Mouse (Mus musculus) telencephalon, adult 2 months (tissue): ENCODE measurements around the gene Blvrb.

Source experiments
- DNase-seq: peaks from one replicate; pipeline ENCODE4 v3.0.0-alpha.2; 2011; ENCODE audit warnings: low read depth, low spot score

Blvrb gene

DNA sequence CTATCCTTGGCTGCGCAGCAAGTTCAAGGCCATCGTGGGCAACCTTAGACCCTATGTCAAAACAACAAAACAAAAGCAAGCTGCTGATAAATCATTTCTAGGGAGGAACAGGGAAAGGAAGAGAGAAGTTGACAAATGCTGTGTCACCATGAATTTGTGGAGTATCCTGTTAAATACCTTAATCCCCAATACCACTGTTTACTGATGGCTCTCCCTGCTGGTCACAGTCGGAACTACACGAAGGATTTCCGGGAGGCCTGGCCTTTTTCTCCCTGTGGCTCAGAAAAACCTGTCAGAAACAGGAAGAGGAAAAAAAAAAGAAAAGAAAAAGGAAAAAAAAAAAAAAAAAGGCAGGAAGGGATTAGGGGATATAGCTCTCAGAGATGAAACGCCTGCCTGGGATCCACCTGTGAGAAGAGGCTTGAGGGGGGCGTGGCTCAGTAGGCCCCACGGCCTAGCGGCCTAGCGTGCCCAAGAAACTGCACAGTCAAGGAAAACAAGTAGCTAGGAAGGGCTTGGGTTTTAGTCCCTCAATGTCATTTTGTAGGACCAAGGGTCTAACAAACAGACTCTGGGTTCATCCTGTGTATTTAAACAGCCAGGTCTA is 1.6 kb downstream of the Blvrb start:
- DNase-seq: no peak

DNA sequence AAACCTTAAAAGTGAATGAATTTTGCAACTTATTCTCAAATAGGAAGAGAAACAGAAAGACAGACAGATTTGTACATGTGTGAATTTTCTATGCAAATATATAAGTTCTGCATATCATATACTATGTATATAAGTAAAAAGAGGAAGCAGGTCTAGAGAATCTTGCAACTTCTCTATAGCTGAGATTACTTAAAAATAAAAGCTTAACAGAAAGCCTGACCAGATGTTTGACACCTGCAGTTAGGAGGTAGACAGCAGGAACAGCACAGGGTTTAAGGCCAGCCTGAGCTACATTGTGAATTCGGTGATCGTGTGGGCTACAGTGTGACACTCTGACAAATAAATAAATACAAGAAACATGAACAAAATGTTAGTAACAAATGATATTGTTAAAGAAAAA is 3.6 kb downstream of the Blvrb start:
- DNase-seq: no peak

DNA sequence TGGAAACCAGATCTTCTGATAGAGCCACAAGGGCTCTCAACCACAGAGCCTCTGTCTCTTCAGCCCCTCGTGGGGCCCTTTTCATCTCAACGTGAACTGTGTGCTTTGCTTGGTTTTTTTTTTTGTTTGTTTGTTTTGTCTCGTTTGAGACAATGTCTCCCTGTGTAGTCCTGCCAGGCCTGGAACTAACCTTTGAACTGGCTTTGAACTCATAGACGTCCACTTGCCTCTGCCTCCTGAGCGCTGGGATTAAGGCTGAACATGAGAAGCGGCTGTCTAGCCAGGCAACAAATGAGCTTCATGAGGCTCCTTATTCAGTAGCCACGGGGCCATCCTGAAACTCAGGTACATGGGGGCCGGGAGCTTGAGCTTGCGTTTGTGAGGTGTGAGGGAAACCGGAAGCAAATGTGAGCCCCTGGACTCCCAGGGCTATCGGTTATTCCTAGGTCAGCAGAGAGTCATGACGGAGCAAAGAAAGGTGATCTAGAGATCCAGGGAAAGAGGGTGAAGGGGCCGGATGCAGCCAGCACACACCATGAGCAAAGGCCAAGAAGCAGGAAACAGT is 4.5 kb downstream of the Blvrb start:
- DNase-seq: no peak

DNA sequence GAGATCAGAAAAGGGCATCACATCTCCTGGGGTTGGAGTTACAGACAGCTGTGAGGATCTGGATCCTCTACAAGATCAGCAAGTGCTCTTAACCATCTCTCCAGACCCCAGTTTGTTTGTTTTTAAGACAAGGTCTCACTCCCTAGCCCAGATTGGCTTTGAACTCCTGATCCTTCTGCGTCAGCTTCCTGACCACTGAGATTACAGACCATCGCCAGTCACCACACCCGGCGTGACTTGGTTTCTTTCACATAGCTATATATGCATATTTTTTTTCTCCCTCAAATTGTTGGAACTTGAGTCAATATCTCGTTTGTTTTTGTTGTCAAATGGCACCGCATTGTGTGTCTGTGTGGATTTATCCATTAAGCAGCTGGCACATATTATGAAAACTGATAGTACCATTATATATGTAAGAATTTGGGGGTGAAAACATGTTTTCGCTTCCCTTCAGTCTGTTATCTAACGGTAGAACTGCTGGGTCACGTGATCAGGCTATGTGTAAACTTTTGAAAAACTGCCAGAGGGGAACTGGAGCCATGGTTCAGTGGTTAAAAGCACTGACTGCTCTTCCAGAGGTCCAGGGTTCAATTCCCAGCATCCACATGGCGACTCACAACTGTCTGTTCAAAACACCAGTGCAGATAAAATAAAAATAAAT is 6.8 kb downstream of the Blvrb start:
- no peak for DNase-seq

DNA sequence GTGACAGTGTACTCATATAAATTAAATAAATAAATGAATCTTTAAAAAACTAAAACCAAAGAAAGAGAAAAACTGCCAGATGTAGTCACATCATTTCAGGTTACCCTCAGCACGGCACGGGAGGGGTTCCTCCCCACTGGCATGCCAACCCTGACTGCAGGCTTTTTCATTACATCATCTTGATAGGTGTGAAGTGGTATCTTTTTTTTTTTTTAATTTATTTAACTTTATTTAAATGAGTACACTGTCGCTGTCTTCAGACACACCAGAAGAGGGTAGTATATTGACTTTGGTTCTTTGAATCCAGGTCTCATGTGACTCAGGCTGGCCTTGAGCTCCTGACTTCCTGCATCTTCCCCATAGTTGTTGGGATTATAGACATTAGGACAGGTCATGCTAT is 7.5 kb downstream of the Blvrb start:
- no peak for DNase-seq

DNA sequence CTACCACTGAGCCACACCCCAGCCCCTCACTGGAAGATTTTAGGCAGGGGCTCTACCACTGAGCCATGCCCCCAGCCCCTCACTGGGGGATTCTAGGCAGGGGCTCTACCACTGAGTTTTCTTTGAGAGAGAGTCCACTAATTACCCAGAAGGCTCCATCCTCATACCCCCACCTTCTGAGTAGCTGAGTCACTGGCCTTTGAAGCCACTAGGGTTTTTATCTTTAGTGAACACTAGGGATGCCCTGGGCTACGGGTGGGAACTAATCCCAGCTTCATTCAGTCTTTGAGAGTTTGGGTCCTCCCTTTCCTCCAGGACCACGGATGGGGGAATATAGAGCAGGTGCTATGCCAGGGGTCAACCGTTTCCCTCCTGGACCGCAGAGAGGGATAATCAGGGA is 10.8 kb downstream of the Blvrb start:
- DNase-seq: no peak

DNA sequence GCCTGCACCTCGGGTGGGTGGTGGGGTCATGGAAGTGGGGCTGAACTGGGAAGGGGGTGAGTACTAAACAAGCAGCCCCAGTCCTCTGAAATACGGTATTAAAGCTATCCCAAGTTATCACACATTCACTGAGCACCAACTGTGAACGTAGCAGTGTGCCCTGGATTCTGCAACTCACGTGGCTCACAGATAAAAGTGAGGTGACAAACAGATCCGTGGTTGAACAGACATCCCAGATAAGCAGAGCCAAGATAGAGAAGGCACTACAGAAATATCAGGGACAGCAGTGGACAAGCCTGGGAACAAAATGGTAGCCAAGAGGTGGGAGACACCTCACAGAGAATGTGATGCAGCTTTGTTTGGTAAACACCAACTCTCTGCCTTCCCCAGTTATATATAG is 11.9 kb downstream of the Blvrb start:
- no peak for DNase-seq

DNA sequence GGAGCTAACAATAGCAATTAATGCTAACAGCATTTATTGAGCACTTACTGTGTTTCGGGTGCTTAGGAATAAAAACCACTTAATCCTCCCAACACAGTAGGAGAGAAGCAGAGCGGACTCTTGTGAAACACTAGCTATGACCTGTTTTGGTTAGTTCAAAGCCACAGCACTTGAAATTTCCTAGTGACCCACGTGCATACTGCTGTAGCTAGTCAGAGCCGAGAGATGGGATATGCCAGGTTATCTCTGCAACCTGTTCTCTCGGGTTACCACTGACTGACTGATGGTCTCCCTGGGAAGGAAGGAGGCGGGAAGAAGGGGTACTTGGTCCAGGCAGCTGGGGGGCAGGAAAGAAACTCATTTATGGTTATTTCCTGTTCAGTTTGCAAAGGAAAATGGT is 12.7 kb downstream of the Blvrb start:
- no peak for DNase-seq

DNA sequence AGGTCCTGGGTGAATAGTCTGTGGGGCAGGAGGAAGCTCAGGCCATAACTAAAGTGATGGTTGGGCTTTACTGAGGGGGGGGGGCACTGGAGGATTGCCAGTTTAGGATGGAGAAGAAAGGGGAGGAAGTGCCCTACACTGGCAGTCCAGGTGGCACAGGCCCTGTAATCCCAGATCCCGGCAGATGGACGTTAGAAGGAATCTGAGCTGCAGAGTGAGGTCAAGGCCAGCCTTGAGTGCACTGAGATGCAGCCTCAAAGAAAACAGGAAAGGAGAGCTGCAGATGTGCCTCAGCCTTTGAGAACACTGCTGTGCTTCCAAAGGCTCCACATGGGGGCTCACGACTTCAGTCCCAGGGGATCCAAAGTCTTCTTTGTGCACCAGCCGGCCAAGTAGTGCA is 19.9 kb downstream of the Blvrb start:
- no peak for DNase-seq

DNA sequence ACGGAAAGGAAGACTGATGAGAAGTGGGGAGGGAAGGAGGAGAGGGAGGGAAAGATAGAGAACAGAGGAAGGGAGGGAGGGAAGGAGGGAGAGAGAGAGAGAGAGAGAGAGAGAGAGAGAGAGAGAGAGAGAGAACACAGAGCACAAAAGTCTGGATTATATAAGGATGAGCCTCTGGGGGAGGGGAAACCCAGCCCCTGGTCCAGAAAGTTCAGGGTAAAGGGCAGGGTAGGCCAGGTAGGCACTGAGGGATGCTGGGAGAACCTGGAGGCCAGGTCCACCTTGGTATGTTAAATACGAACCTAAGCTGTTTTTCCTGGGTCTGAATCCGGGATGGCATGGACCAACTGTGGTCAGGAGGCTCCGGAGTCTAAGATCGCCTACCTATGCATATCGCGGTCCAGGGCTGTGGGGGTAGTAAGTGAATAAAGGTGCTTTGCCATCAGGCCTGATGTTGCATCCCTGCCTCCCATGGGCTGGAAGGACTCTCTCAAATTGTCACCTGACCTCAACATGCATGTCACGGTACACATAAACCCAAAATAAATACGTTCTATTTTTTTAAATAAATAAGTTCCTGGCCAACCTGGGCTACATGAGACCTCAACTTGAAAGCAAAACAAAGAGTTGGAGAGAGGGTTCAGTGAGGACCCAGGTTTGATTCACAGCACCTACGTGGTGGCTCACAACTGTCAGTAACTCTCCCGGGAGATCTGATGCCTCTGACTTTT is 23.8 kb downstream of the Blvrb start:
- DNase-seq: no peak

DNA sequence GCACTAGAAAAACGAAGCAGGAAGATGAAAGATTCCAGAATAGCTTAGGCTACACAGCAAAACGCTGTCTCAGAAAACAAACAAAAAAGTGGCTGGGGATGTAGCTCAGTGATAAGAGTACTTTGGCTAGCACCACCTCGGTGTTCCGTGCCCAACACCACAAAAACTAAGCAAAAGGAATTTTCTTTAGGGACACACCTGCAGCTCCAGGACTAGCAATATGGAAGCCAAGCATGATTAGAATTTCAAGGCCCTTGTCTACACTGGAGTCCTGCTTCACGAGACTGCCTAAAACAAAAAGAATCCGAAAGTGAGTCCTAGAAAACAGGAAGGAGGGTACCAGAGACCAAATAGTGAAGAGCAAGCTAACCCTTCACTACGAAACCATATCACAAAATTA is 24.8 kb downstream of the Blvrb start:
- no peak for DNase-seq

DNA sequence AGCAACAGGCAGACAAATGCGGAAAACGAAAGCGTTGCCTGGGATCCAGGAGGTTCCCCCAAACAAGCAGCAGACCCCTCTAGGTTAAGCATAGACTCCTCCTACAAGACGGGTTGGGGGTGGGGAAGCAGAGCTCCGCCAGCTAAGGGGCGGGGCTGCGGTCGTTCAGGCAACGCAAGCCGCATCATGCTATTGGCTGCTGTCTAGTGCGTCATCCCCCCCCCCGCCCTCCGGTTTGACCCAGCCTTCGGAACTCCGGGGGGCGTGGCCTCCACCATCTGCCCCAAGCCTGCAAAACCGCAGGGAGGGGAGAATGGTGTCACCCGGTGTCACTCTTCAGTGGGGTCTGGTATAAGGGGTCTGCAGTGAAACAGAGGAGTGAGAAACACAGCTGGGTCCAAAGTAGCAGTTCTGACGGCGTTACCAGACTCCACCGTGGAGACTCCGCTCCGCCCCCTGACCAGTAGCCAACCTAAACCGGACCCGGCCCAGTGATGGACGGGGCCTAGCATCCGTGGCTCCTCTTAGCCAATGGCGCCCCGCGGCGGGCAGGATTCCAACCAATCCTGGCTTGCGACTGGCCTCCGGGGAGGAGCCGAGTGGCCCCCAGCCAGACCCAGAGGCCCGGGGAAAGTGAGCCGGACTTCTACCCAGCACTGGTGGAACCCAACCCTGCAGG is 25.5 kb downstream of the Blvrb start, which contains the start of gene Sertad3:
Sertad3 (plus strand) TSS at position 613 of the 679 bp plus-strand sequence.
- DNase-seq: peak; percentile 95

DNA sequence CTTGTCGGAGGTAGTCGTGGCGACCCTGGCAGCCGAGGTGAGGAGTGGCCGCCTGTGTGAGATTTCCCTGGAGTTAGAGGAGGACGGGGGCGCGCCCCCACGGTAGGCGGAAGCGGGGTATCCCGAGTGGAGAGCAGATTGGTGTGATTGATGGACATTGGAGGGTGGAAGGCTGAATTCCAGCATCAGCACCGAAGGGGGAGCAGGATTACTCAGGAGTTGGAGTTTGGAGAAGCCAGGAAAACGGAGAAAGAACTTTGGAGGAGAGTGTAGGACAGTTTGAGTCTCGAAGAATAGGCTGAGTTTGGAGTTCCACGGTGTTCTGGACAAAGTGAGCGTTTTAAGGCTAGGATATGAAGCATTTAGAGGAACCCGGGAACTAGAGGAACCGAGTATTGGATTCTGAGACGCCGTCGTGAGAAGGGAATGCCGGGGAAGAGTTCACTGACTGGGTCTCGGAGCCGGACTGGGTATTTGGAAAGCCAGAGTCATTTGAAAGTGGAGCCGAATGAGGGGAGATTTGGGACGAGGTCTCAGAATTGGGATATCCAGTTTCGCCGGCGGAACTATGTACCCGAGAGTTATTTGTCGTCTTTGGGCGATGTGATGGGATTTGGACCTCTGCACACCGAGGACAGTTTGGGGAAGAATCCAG is 26.2 kb downstream of the Blvrb start:
- DNase-seq: no peak

DNA sequence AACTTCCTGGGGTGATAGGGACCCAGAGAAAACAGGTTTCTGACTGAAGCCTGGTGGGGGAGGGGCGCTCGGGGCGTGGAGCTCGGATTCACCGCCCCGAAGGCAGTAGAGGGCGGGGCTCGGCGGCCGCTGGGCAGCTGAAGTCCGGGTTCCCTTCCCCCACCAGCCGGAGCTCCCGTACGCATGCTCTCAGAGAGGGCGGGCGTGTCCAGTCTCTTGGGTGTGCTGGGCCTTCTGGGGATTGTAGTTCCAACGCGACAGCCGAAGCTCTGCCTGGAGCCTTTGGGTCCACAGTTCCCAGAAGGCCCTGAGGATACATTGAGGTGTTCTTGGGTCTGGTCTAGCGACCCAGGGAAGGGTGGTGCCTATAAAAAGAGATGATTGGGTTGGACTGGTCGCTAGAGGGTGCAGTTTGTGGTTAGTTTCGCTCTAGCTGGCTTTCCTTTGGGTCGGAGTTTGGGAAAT is 26.7 kb downstream of the Blvrb start:
- peak; percentile 98 for DNase-seq

DNA sequence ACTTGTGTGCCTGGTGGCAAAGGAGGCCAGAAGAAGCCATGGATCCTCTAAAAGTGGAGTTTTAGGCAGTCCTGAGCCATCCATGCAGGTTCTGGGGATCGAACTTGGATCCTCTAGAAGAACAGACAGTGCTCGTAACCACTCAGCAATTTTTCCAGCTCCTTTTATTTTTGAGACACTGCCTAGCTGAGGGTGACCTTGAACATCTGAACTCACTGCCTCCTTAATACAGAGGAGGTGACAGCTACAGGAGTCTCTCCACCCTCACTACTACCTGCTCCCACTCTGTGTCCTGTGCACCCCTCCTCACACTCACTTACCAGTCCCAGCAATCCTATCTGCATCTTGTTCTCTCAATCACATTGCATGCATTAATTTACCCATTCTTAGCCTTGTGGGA is 27.8 kb downstream of the Blvrb start:
- no peak for DNase-seq

DNA sequence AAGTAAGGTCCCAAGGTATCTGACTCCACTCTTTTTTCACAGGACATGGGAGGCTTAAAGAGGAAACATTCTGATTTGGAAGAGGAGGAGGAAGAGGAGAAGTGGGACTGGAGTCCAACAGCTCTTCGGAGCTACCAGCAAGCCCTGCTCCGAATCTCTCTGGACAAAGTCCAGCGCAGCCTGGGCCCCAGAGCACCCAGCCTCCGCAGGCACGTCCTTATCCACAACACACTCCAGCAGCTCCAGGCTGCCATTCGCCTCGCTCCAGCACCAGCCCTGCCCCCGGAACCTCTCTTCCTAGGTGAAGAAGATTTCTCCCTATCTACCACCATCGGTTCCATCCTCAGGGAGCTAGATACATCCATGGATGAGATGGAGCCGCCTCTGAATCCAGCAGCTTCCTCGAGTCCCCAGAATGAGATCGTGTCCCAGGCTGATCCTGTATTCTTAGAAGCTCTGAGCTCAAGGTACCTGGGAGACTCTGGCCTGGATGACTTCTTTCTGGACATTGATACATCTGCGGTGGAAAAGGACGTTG is 28.4 kb downstream of the Blvrb start:
- no peak for DNase-seq

DNA sequence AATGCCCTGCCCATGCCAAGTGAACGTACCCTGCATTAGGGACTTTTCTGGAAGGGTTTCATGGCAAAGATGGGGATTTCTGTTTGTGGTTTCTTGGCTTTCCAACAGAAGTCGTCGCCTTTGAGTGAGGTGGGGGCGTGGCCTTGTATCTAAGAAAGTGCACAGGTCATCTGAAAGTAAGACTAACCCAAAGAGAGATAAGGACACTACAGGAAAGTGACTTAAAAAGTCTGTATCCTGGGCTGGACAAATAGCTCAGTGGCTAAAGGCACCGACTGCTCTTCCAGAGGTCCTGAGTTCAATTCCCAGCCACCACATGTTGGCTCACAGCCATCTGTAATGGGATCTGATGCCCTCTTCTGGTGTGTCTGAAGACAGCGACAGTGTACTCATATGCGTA is 30.8 kb downstream of the Blvrb start:
- no peak for DNase-seq

DNA sequence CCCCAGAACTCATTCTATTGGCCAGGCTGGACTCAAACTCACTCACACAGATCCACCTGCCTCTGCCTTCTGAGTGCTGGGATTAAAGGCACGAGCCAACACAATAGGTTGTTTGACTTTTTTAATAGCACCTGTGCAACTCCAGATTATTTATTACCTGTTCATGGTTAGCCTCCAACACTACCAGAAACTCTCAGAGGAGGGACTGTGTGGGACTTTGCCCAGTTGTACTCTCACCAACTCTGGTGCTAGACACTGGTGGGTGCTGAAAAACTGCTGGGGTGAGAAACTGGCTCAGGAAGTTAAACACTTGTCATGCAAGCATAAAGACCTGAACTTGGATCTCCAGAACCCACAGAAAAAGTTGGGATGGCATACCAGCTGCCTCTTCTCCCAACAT is 32.0 kb downstream of the Blvrb start:
- no peak for DNase-seq

DNA sequence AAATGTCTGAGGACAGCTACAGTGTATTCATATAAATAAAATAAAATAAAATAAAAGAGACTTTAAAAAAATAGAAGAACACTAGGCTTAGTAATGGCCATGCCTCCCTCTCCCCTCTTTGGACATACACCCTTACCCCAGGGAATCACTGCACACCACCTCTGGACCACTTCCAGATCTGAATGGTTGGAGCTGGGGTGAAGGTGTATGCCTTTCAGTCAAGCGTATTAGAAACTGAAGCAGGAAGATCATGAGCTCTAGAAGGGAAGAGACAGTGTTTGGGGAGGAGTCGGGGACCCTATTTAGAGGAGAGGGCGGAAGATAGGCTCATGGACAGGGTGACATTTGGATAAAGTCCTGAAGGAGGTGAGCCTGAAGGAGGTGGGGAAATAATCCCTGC is 32.7 kb downstream of the Blvrb start:
- no peak for DNase-seq

DNA sequence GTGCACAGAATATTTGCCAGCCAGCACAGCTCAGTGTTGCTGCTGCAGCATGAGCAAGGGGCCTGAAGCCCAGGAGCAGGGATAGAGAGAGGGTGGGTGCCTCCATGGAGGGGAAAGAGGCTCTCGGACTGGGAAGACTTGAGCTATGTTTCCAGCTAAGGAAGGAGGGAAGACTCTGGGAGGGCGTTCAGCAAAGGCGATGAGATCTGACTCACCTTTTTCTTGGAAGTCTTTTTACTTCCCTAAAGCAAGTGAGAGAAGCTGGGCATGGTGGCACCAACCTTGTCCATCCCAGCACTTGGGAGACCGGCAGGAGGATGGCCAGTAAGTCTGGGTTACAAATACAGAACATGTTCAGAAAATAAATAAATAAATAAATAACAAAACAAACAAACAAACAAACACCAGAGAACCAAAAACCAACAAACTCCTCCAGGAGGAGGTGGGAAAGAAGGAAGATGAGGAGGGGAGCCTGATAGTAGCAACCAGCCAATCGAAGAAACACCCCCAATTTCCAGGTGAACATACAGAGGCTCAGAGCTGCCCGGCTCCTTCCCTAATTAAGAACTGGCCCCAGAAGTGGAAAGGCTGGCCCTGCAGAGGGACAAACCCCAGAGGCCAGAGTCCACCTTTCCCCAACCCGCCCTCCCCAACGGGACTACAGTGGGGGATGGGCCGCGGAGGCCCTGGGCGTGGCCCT is 33.3 kb downstream of the Blvrb start:
- DNase-seq: no peak

DNA sequence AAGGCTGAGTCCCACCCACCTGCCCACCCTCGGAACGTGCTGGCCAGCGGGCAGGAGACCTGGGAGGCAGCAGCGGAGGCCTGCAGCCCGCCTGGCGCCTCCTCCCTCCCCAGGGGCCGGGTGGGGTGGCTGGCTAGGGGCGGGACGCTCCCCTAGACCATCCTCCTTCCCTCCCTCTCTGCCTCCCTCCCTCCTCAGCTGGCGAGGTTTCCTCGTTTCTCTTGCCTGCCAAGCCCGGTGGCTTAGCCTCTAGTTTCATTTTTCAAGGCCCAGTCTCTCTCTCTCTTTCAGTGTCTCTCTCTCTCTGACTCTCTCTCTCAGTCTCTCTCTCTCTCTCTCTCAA is 33.8 kb downstream of the Blvrb start:
- DNase-seq: no peak
